Mouse (Mus musculus): ENCODE measurements at regions not wholly inside any gene's neighbourhood (a gene's known extent, or its start where the extent isn't known, plus 50 kb on each side); places are given as distances from the start of the nearest gene placed in this dataset.
A peak's percentile ranks its signal among the peaks of the same experiment; 100 is the strongest.

- DNase-seq = no peak
These were observed 176.9 kb upstream of the Spaca1 start for GRCm38 (mm10) chr4:34226886-34227285.

GRCm38 (mm10) chr4:34227611-34228010, 177.6 kb upstream of the Spaca1 start:
- peak; percentile 10 to 23 for DNase-seq

- DNase-seq = peak; percentile 76 to 82
These were observed 181.3 kb upstream of the Spaca1 start for GRCm38 (mm10) chr4:34231270-34231669.

- DNase-seq = no peak
These were observed 184.2 kb upstream of the Spaca1 start for GRCm38 (mm10) chr4:34234204-34234603.

- no peak for DNase-seq
These were observed 184.7 kb upstream of the Spaca1 start for GRCm38 (mm10) chr4:34234645-34235044.

GRCm38 (mm10) chr4:34237791-34238190, 187.8 kb upstream of the Spaca1 start:
- DNase-seq = no peak

- DNase-seq = no peak
These were observed 189.6 kb upstream of the Spaca1 start for GRCm38 (mm10) chr4:34239624-34240023.

- DNase-seq = no peak
These were observed 191.1 kb upstream of the Spaca1 start for GRCm38 (mm10) chr4:34241060-34241571.

- DNase-seq = no peak
These were observed 191.7 kb upstream of the Spaca1 start for GRCm38 (mm10) chr4:34241673-34242072.

- no peak for DNase-seq
These were observed 209.5 kb upstream of the Spaca1 start for GRCm38 (mm10) chr4:34259444-34259843.

GRCm38 (mm10) chr4:34260468-34260867, 210.5 kb upstream of the Spaca1 start:
- DNase-seq = no peak

GRCm38 (mm10) chr4:34261809-34262208, 211.8 kb upstream of the Spaca1 start:
- DNase-seq = no peak

GRCm38 (mm10) chr4:34264431-34264830, 214.4 kb upstream of the Spaca1 start:
- peak in 1 of 2 experiments; percentile 7 for DNase-seq

- DNase-seq = no peak
These were observed 224.3 kb upstream of the Spaca1 start for GRCm38 (mm10) chr4:34274316-34274715.

GRCm38 (mm10) chr4:34275372-34275771, 225.4 kb upstream of the Spaca1 start:
- DNase-seq = no peak

- DNase-seq = no peak
These were observed 248.1 kb upstream of the Akirin2 start for GRCm38 (mm10) chr4:34302504-34303108.

- no peak for DNase-seq
These were observed 241.7 kb upstream of the Akirin2 start for GRCm38 (mm10) chr4:34308921-34309563.

GRCm38 (mm10) chr4:34310061-34310642, 240.6 kb upstream of the Akirin2 start:
- DNase-seq = no peak

- no peak for DNase-seq
These were observed 234.9 kb upstream of the Akirin2 start for GRCm38 (mm10) chr4:34315848-34316247.

- DNase-seq = peak in 1 of 2 experiments; percentile 11
These were observed 227.9 kb upstream of the Akirin2 start for GRCm38 (mm10) chr4:34322841-34323240.

- DNase-seq = no peak
These were observed 222.5 kb upstream of the Akirin2 start for GRCm38 (mm10) chr4:34328151-34328785.

- peak; percentile 3 to 7 for DNase-seq
These were observed 213.6 kb upstream of the Akirin2 start for GRCm38 (mm10) chr4:34336971-34337797.

GRCm38 (mm10) chr4:34337852-34338251, 212.9 kb upstream of the Akirin2 start:
- no peak for DNase-seq

Data from cerebellum, adult 18-20 months (tissue).